Mouse (Mus musculus): Measurements from ENCODE around the gene Hnrnpl. TPM values are rescaled to one million over a fixed set of nuclear protein-coding genes. Genes with fewer than 3 reads are reported as not detected.
A peak's percentile ranks its signal among the peaks of the same experiment; 100 is the strongest.

The Hnrnpl gene
- polyA plus RNA-seq, 1 experiment from 2014 or later = 232 TPM

DNA sequence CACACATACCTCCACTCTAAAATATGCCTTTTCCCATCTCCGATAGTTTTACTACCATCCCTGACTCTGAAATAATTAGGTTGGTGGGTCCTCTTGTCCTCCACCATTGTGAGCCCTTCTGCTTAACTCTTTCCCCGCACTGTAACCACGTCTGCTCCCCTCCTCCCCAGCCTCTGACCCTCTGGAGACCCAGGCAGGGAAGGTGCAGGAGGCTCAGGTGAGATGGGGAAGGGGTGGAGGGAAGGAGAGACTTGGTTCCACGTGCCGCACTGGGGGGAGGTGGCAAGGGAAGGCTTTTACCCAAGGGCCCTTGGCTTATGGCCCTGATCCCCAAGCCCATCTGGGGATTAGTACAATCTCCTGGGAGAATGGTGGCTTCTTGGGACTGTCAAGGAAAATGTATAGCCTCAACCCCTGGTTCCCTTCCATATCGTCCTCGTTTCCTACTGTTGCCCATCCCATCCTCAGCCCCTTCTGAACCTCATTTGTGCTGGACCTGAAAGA lies 40.8 kb upstream of the Hnrnpl start, which contains the start of gene Nfkbib:
TSS of gene Nfkbib (minus strand) at position 51 of the 504 bp plus-strand sequence.
- no peak for ATAC-seq (replicated peaks; ENCODE audit: low FRiP score, low read depth)
- WGBS = 63% methylated on average over 7 of the region's 7 CpGs
- H3K9me3 ChIP-seq (replicated peaks; ENCODE audit: low read length) = no peaks in the 10 kb centered on the region
- peak within 1 kb of the TSS; percentile 31; the same call in 1 of the 2 replicates for H3K27ac ChIP-seq
- peak within 1 kb of the TSS; percentile 75 for H3K4me3 ChIP-seq (replicated peaks; ENCODE audit: low read depth, low read length)
- H3K9ac ChIP-seq (ENCODE audit: low read depth, low read length) = peak within 1 kb of the TSS; percentile 72
- peak within 1 kb of the TSS; percentile 70 for H3K4me2 ChIP-seq (ENCODE audit: low read length)
- DNase-seq (ENCODE audit: low spot score) = no peak
- no peak for TF ChIP-seq CTCF (IDR thresholded peaks at IDR 0.05; ENCODE audit: low read depth)
- H3K27me3 ChIP-seq (ENCODE audit: insufficient read depth, low read length) = no peaks in the 10 kb centered on the region
- H3K36me3 ChIP-seq (ENCODE audit: insufficient read depth, low read length) = no peaks in the 10 kb centered on the region
- H3K4me1 ChIP-seq (replicated peaks; ENCODE audit: insufficient read depth, low read length) = peaks cover 13% of the 10 kb centered on the region; the same call in 1 of the 2 replicates

- WGBS = 97% methylated on average over 9 of the region's 9 CpGs
- ATAC-seq (replicated peaks; ENCODE audit: low FRiP score, low read depth) = no peak
- no peak for TF ChIP-seq CTCF (IDR thresholded peaks at IDR 0.05; ENCODE audit: low read depth)
These were observed 38.9 kb upstream of the Hnrnpl start for GRCm38 (mm10) chr7:28769414-28769958.

GRCm38 (mm10) chr7:28770309-28770708 lies 38.0 kb upstream of the Hnrnpl start:
- H3K27ac ChIP-seq = no peak overlapping the region
- TF ChIP-seq CTCF (IDR thresholded peaks at IDR 0.05; ENCODE audit: low read depth) = no peak
- peaks cover 9% of the 10 kb centered on the region; the same call in 1 of the 2 replicates for H3K4me1 ChIP-seq (replicated peaks; ENCODE audit: insufficient read depth, low read length)
- ATAC-seq (replicated peaks; ENCODE audit: low FRiP score, low read depth) = no peak
- H3K4me2 ChIP-seq (ENCODE audit: low read length) = no peak overlapping the region
- no peaks in the 10 kb centered on the region for H3K9me3 ChIP-seq (replicated peaks; ENCODE audit: low read length)
- WGBS = 91% methylated on average over 3 of the region's 3 CpGs
- no peak overlapping the region for H3K4me3 ChIP-seq (replicated peaks; ENCODE audit: low read depth, low read length)
- no peak for DNase-seq (ENCODE audit: low spot score)
- H3K27me3 ChIP-seq (ENCODE audit: insufficient read depth, low read length) = no peaks in the 10 kb centered on the region
- H3K9ac ChIP-seq (ENCODE audit: low read depth, low read length) = no peak overlapping the region
- H3K36me3 ChIP-seq (ENCODE audit: insufficient read depth, low read length) = no peaks in the 10 kb centered on the region; the same call in 1 of the 2 replicates

More at GRCm38 (mm10) chr7:28769414-28769958, 38.9 kb upstream of the Hnrnpl start:
- H3K27ac ChIP-seq = no peak overlapping the region
- H3K36me3 ChIP-seq (ENCODE audit: insufficient read depth, low read length) = no peaks in the 10 kb centered on the region; the same call in 1 of the 2 replicates
- H3K4me3 ChIP-seq (replicated peaks; ENCODE audit: low read depth, low read length) = no peak overlapping the region
- peaks cover 13% of the 10 kb centered on the region; the same call in 1 of the 2 replicates for H3K4me1 ChIP-seq (replicated peaks; ENCODE audit: insufficient read depth, low read length)
- no peak for DNase-seq (ENCODE audit: low spot score)
- no peak overlapping the region for H3K4me2 ChIP-seq (ENCODE audit: low read length)
- no peaks in the 10 kb centered on the region for H3K27me3 ChIP-seq (ENCODE audit: insufficient read depth, low read length)
- no peak overlapping the region for H3K9ac ChIP-seq (ENCODE audit: low read depth, low read length)
- no peaks in the 10 kb centered on the region for H3K9me3 ChIP-seq (replicated peaks; ENCODE audit: low read length)

GRCm38 (mm10) chr7:28771867-28772266 lies 36.5 kb upstream of the Hnrnpl start:
- Histone ChIP-seq H3K27ac (no peak overlapping the region), H3K9ac (ENCODE audit: low read depth, low read length) (no peak overlapping the region), H3K4me1 (replicated peaks; ENCODE audit: insufficient read depth, low read length) (0 out of 2 replicates have a peak, but pooled peaks cover 4% of the 10 kb centered on the region), H3K9me3 (replicated peaks; ENCODE audit: low read length) (no peaks in the 10 kb centered on the region), H3K27me3 (ENCODE audit: insufficient read depth, low read length) (no peaks in the 10 kb centered on the region), H3K4me2 (ENCODE audit: low read length) (no peak overlapping the region), H3K4me3 (replicated peaks; ENCODE audit: low read depth, low read length) (no peak overlapping the region), H3K36me3 (ENCODE audit: insufficient read depth, low read length) (no peaks in the 10 kb centered on the region; the same call in 1 of the 2 replicates)
- WGBS = 84% methylated on average over 11 of the region's 11 CpGs
- DNase-seq (ENCODE audit: low spot score) = no peak
- ATAC-seq (replicated peaks; ENCODE audit: low FRiP score, low read depth) = no peak
- TF ChIP-seq CTCF (IDR thresholded peaks at IDR 0.05; ENCODE audit: low read depth) = no peak

- ATAC-seq (replicated peaks; ENCODE audit: low FRiP score, low read depth) (no peak), DNase-seq (ENCODE audit: low spot score) (no peak)
- H3K4me2 ChIP-seq (ENCODE audit: low read length) = no peak overlapping the region
- H3K4me3 ChIP-seq (replicated peaks; ENCODE audit: low read depth, low read length) = no peak overlapping the region
- H3K9ac ChIP-seq (ENCODE audit: low read depth, low read length) = no peak overlapping the region
- no peak for TF ChIP-seq CTCF (IDR thresholded peaks at IDR 0.05; ENCODE audit: low read depth)
- no peaks in the 10 kb centered on the region for H3K27me3 ChIP-seq (ENCODE audit: insufficient read depth, low read length)
- H3K9me3 ChIP-seq (replicated peaks; ENCODE audit: low read length) = no peaks in the 10 kb centered on the region
- H3K36me3 ChIP-seq (ENCODE audit: insufficient read depth, low read length) = no peaks in the 10 kb centered on the region; the same call in 1 of the 2 replicates
- WGBS = 38% methylated on average over 3 of the region's 3 CpGs
- H3K4me1 ChIP-seq (replicated peaks; ENCODE audit: insufficient read depth, low read length) = no peaks in the 10 kb centered on the region
- H3K27ac ChIP-seq = no peak overlapping the region
These were observed 35.2 kb upstream of the Hnrnpl start for GRCm38 (mm10) chr7:28773163-28773562.

GRCm38 (mm10) chr7:28774164-28774563 lies 34.2 kb upstream of the Hnrnpl start:
- no peak overlapping the region for H3K27ac ChIP-seq
- no peak for TF ChIP-seq CTCF (IDR thresholded peaks at IDR 0.05; ENCODE audit: low read depth)
- H3K4me2 ChIP-seq (ENCODE audit: low read length) = no peak overlapping the region
- no peaks in the 10 kb centered on the region for H3K4me1 ChIP-seq (replicated peaks; ENCODE audit: insufficient read depth, low read length)
- H3K9ac ChIP-seq (ENCODE audit: low read depth, low read length) = no peak overlapping the region
- DNase-seq (ENCODE audit: low spot score) (no peak), ATAC-seq (replicated peaks; ENCODE audit: low FRiP score, low read depth) (no peak)
- H3K9me3 ChIP-seq (replicated peaks; ENCODE audit: low read length) = no peaks in the 10 kb centered on the region
- 63% methylated on average over 12 of the region's 12 CpGs for WGBS
- H3K27me3 ChIP-seq (ENCODE audit: insufficient read depth, low read length) = no peaks in the 10 kb centered on the region
- H3K36me3 ChIP-seq (ENCODE audit: insufficient read depth, low read length) = peaks cover 4% of the 10 kb centered on the region
- no peak overlapping the region for H3K4me3 ChIP-seq (replicated peaks; ENCODE audit: low read depth, low read length)

Data from kidney, postnatal 0 days (tissue).